Mouse (Mus musculus): Measurements from ENCODE around the gene Ndufs8. TPM values are rescaled to one million over a fixed set of nuclear protein-coding genes. Genes with fewer than 3 reads are reported as not detected.

The Ndufs8 gene
- polyA plus RNA-seq, 1 experiment from 2014 or later: 279 TPM

DNA sequence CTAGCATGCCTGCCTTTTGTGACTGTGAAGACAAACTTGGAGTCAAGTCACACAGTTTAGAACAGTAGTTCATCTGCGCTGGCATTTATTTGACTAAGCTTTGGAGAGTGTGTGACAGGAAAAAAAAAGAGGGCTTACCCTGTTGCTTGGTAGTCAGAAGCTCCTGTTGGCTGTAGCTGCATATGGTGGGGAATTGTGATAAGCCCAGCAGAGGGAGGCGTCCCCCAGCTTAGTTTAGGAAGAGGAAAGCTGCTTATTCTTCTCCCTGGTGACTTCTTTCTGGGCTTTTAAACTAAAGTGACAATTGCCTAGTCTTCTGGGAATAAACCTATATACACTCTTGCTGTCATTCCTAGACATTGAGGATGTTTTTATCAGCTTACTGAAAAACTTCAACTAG is 49.9 kb downstream of the Ndufs8 start:
- H3K9me3 ChIP-seq: peaks cover 13% of the 10 kb centered on the region; the same call in 1 of the 2 replicates
- H3K27me3 ChIP-seq (ENCODE audit: insufficient read depth, poor library complexity, severe bottlenecking): no peaks in the 10 kb centered on the region
- H3K4me3 ChIP-seq: no peak overlapping the region
- H3K36me3 ChIP-seq: peaks cover 46% of the 10 kb centered on the region
- no peak for DNase-seq (ENCODE audit: low spot score)
- WGBS: 88% methylated on average over 2 of the region's 2 CpGs
- no peak overlapping the region for H3K27ac ChIP-seq
- no peaks in the 10 kb centered on the region for H3K4me1 ChIP-seq (replicated peaks)

Other genes starting within 250 kb of the Ndufs8 start
- 3.1 and 3.5 TPM in 2 replicates for gene Lrp5, start 226.2 kb downstream of the Ndufs8 start, polyA plus RNA-seq (2016; fragmentation: Nextera tagmentation; extraction: Ambion mirVana)
- gene 1810055G02Rik, start 204.5 kb downstream of the Ndufs8 start, polyA plus RNA-seq (2016; fragmentation: Nextera tagmentation; extraction: Ambion mirVana): 45.7 and 46.9 TPM in 2 replicates
- 30.6 and 37.1 TPM in 2 replicates for gene Kmt5b, start 145.4 kb downstream of the Ndufs8 start, polyA plus RNA-seq (2016; fragmentation: Nextera tagmentation; extraction: Ambion mirVana)
- gene Chka, start 61.0 kb downstream of the Ndufs8 start, polyA plus RNA-seq (2016; fragmentation: Nextera tagmentation; extraction: Ambion mirVana): 57.5 and 59.9 TPM in 2 replicates
- 21.6 and 21.9 TPM in 2 replicates for gene Tcirg1, start 5.6 kb downstream of the Ndufs8 start, polyA plus RNA-seq (2016; fragmentation: Nextera tagmentation; extraction: Ambion mirVana)
- 0.71 and 0.81 TPM in 2 replicates for gene Aldh3b1, start 17.0 kb upstream of the Ndufs8 start, polyA plus RNA-seq (2016; fragmentation: Nextera tagmentation; extraction: Ambion mirVana)
- gene Unc93b1, start 22.4 kb upstream of the Ndufs8 start, polyA plus RNA-seq (2016; fragmentation: Nextera tagmentation; extraction: Ambion mirVana): 6.3 and 8.8 TPM in 2 replicates
- not detected in 2 replicates for gene Aldh3b3, start 45.9 kb upstream of the Ndufs8 start, polyA plus RNA-seq (2016; fragmentation: Nextera tagmentation; extraction: Ambion mirVana)
- gene Aldh3b2, start 59.6 kb upstream of the Ndufs8 start, polyA plus RNA-seq (2016; fragmentation: Nextera tagmentation; extraction: Ambion mirVana): 0.91 and 2.0 TPM in 2 replicates
- 2.6 and 2.9 TPM in 2 replicates for gene Acy3, start 73.8 kb upstream of the Ndufs8 start, polyA plus RNA-seq (2016; fragmentation: Nextera tagmentation; extraction: Ambion mirVana)
- gene Tbx10, start 80.0 kb upstream of the Ndufs8 start, polyA plus RNA-seq (2016; fragmentation: Nextera tagmentation; extraction: Ambion mirVana): 0.88 and 2.6 TPM in 2 replicates
- gene Nudt8, start 87.8 kb upstream of the Ndufs8 start, polyA plus RNA-seq (2016; fragmentation: Nextera tagmentation; extraction: Ambion mirVana): 20.1 and 22.6 TPM in 2 replicates
- gene Gm49405, start 87.9 kb upstream of the Ndufs8 start, polyA plus RNA-seq (2016; fragmentation: Nextera tagmentation; extraction: Ambion mirVana): 3.0 and 3.1 TPM in 2 replicates
- gene Doc2g, start 90.5 kb upstream of the Ndufs8 start, polyA plus RNA-seq (2016; fragmentation: Nextera tagmentation; extraction: Ambion mirVana): 3.0 and 3.8 TPM in 2 replicates
- 196 and 198 TPM in 2 replicates for gene Ndufv1, start 100.0 kb upstream of the Ndufs8 start, polyA plus RNA-seq (2016; fragmentation: Nextera tagmentation; extraction: Ambion mirVana)
- gene Gstp1, start 125.2 kb upstream of the Ndufs8 start, polyA plus RNA-seq (2016; fragmentation: Nextera tagmentation; extraction: Ambion mirVana): 442 and 460 TPM in 2 replicates
- gene Gstp2, start 133.2 kb upstream of the Ndufs8 start, polyA plus RNA-seq (2016; fragmentation: Nextera tagmentation; extraction: Ambion mirVana): 1.3 and 2.1 TPM in 2 replicates
- not detected in 2 replicates for gene Gstp3, start 146.8 kb upstream of the Ndufs8 start, polyA plus RNA-seq (2016; fragmentation: Nextera tagmentation; extraction: Ambion mirVana)
- gene Cabp2, start 168.8 kb upstream of the Ndufs8 start, polyA plus RNA-seq (2016; fragmentation: Nextera tagmentation; extraction: Ambion mirVana): not detected in 2 replicates
- 90.5 and 93.3 TPM in 2 replicates for gene Cdk2ap2, start 184.4 kb upstream of the Ndufs8 start, polyA plus RNA-seq (2016; fragmentation: Nextera tagmentation; extraction: Ambion mirVana)
- gene Pitpnm1, start 187.2 kb upstream of the Ndufs8 start, polyA plus RNA-seq (2016; fragmentation: Nextera tagmentation; extraction: Ambion mirVana): 8.5 and 19.9 TPM in 2 replicates
- gene Aip, start 213.1 kb upstream of the Ndufs8 start, polyA plus RNA-seq (2016; fragmentation: Nextera tagmentation; extraction: Ambion mirVana): 65.8 and 73.9 TPM in 2 replicates
- gene Gpr152, start 227.0 kb upstream of the Ndufs8 start, polyA plus RNA-seq (2016; fragmentation: Nextera tagmentation; extraction: Ambion mirVana): not detected in 2 replicates
- gene Cabp4, start 231.3 kb upstream of the Ndufs8 start, polyA plus RNA-seq (2016; fragmentation: Nextera tagmentation; extraction: Ambion mirVana): 0.12 TPM in 1 of 2 replicates, not detected in the other
- gene Coro1b, start 235.8 kb upstream of the Ndufs8 start, polyA plus RNA-seq (2016; fragmentation: Nextera tagmentation; extraction: Ambion mirVana): 138 and 156 TPM in 2 replicates
- 0.51 and 0.76 TPM in 2 replicates for gene Ptprcap, start 240.8 kb upstream of the Ndufs8 start, polyA plus RNA-seq (2016; fragmentation: Nextera tagmentation; extraction: Ambion mirVana)

All from hindbrain, embryonic 10.5 days (tissue).